Mouse (Mus musculus) hindbrain, embryonic 10.5 days (tissue): ENCODE data around the gene Sgk1. TPM values are rescaled to one million over a fixed set of nuclear protein-coding genes. Genes with fewer than 3 reads are reported as not detected.

Source experiments
- DNase-seq: peaks from one replicate; pipeline ENCODE4 v3.0.0-alpha.2; 2017; ENCODE audit warnings: low spot score
- H3K27ac ChIP-seq: fragments of 300-500 bp; sonication (generic); 2 replicates; pipeline ENCODE4 v1.5.1; 2016; ENCODE audit warnings: mild to moderate bottlenecking, moderate library complexity
- H3K27me3 ChIP-seq: fragments of 300-500 bp; sonication (generic); 2 replicates; pipeline ENCODE4 v1.6.1; 2016; ENCODE audit warnings: mild to moderate bottlenecking; ENCODE audit not compliant: poor library complexity, insufficient read depth, severe bottlenecking
- H3K36me3 ChIP-seq: fragments of 300-500 bp; sonication (generic); 2 replicates; pipeline ENCODE4 v1.6.1; 2016; ENCODE audit warnings: mild to moderate bottlenecking, moderate library complexity
- H3K4me1 ChIP-seq: fragments of 300-500 bp; sonication (generic); replicated peaks from 2 replicates; pipeline ENCODE4 v1.6.1; 2016; ENCODE audit warnings: mild to moderate bottlenecking
- H3K4me3 ChIP-seq: fragments of 300-500 bp; sonication (generic); 2 replicates; pipeline ENCODE4 v1.5.1; 2016; ENCODE audit warnings: mild to moderate bottlenecking, moderate library complexity
- H3K9me3 ChIP-seq: fragments of 300-500 bp; sonication (generic); 2 replicates; pipeline ENCODE4 v1.6.1; 2016; ENCODE audit warnings: mild to moderate bottlenecking, moderate library complexity
- WGBS: fragments of 180-500 bp; shearing (Covaris S2); methylation state at CpG from one replicate; pipeline ENCODE4 v1.1.7; 2016; 5-methylcytosine and 5-hydroxymethylcytosine counted together
- polyA plus RNA-seq: library from polyadenylated mRNA; unstranded; fragments of >200 nt; fragmentation: Nextera tagmentation; extraction: Ambion mirVana; gene quantifications from 2 replicates; pipeline ENCODE4 v1.2.1, GENCODE M21; 2016

The Sgk1 gene
- polyA plus RNA-seq, 1 experiment from 2014 or later, result 18.1 TPM

- no peak overlapping the region for H3K27ac ChIP-seq
- WGBS, result 85% methylated on average over 7 of the region's 7 CpGs
- DNase-seq, result no peak
- no peaks in the 10 kb centered on the region for H3K27me3 ChIP-seq
- no peaks in the 10 kb centered on the region for H3K9me3 ChIP-seq
- no peak overlapping the region for H3K4me3 ChIP-seq
- H3K4me1 ChIP-seq, result no peaks in the 10 kb centered on the region
- no peaks in the 10 kb centered on the region for H3K36me3 ChIP-seq
Observed at GRCm38 (mm10) chr10:21963005-21963404, 81.0 kb downstream of the Sgk1 start.

GRCm38 (mm10) chr10:21973676-21974075 lies 91.7 kb downstream of the Sgk1 start:
- H3K36me3 ChIP-seq, result no peaks in the 10 kb centered on the region
- H3K27me3 ChIP-seq, result no peaks in the 10 kb centered on the region
- no peak overlapping the region for H3K27ac ChIP-seq
- H3K9me3 ChIP-seq, result no peaks in the 10 kb centered on the region
- H3K4me1 ChIP-seq, result no peaks in the 10 kb centered on the region
- 91% methylated on average over 11 of the region's 11 CpGs for WGBS
- H3K4me3 ChIP-seq, result no peak overlapping the region
- DNase-seq, result no peak

- Histone ChIP-seq H3K4me1 (no peaks in the 10 kb centered on the region), H3K27ac (no peak overlapping the region), H3K9me3 (no peaks in the 10 kb centered on the region), H3K4me3 (no peak overlapping the region), H3K27me3 (no peaks in the 10 kb centered on the region), H3K36me3 (no peaks in the 10 kb centered on the region)
- 91% methylated on average over 3 of the region's 3 CpGs for whole genome bisulfite sequencing
- DNase-seq, result no peak
Observed at GRCm38 (mm10) chr10:21974801-21975200, 92.8 kb downstream of the Sgk1 start.

GRCm38 (mm10) chr10:21975384-21975783 lies 93.4 kb downstream of the Sgk1 start:
- 83% methylated on average over 6 of the region's 6 CpGs for WGBS
- DNase-seq, result no peak
- no peaks in the 10 kb centered on the region for H3K36me3 ChIP-seq
- no peaks in the 10 kb centered on the region for H3K27me3 ChIP-seq
- no peak overlapping the region for H3K4me3 ChIP-seq
- H3K4me1 ChIP-seq, result no peaks in the 10 kb centered on the region
- no peak overlapping the region for H3K27ac ChIP-seq
- H3K9me3 ChIP-seq, result no peaks in the 10 kb centered on the region

GRCm38 (mm10) chr10:21976253-21976652 lies 94.3 kb downstream of the Sgk1 start:
- no peak overlapping the region for H3K27ac ChIP-seq
- WGBS, result 86% methylated on average over 5 of the region's 5 CpGs
- no peak overlapping the region for H3K4me3 ChIP-seq
- DNase-seq, result no peak
- no peaks in the 10 kb centered on the region for H3K4me1 ChIP-seq
- H3K27me3 ChIP-seq, result no peaks in the 10 kb centered on the region
- H3K36me3 ChIP-seq, result no peaks in the 10 kb centered on the region
- no peaks in the 10 kb centered on the region for H3K9me3 ChIP-seq

- H3K4me3 ChIP-seq, result no peak overlapping the region
- no peaks in the 10 kb centered on the region for H3K36me3 ChIP-seq
- H3K27ac ChIP-seq, result no peak overlapping the region
Observed at GRCm38 (mm10) chr10:21978421-21978820, 96.4 kb downstream of the Sgk1 start.

GRCm38 (mm10) chr10:21979286-21979965 lies 97.4 kb downstream of the Sgk1 start:
- Histone ChIP-seq H3K36me3 (no peaks in the 10 kb centered on the region), H3K27ac (no peak overlapping the region), H3K27me3 (no peaks in the 10 kb centered on the region), H3K9me3 (no peaks in the 10 kb centered on the region), H3K4me1 (no peaks in the 10 kb centered on the region), H3K4me3 (no peak overlapping the region)
- WGBS, result 92% methylated on average over 5 of the region's 5 CpGs
- no peak for DNase-seq

More at GRCm38 (mm10) chr10:21978421-21978820, 96.4 kb downstream of the Sgk1 start:
- Histone ChIP-seq H3K9me3 (no peaks in the 10 kb centered on the region), H3K4me1 (no peaks in the 10 kb centered on the region), H3K27me3 (no peaks in the 10 kb centered on the region)
- no peak for DNase-seq
- WGBS, result 91% methylated on average over 9 of the region's 9 CpGs

- no peak for DNase-seq
- Histone ChIP-seq H3K27me3 (no peaks in the 10 kb centered on the region), H3K27ac (no peak overlapping the region), H3K4me1 (no peaks in the 10 kb centered on the region), H3K9me3 (no peaks in the 10 kb centered on the region), H3K4me3 (no peak overlapping the region), H3K36me3 (no peaks in the 10 kb centered on the region)
- WGBS, result 89% methylated on average over 6 of the region's 6 CpGs
Observed at GRCm38 (mm10) chr10:21980780-21981435, 98.9 kb downstream of the Sgk1 start.

GRCm38 (mm10) chr10:21982303-21982702 lies 100.3 kb downstream of the Sgk1 start:
- H3K36me3 ChIP-seq, result no peaks in the 10 kb centered on the region
- no peak for DNase-seq
- H3K4me1 ChIP-seq, result no peaks in the 10 kb centered on the region
- WGBS, result 92% methylated on average over 2 of the region's 2 CpGs
- no peaks in the 10 kb centered on the region for H3K27me3 ChIP-seq
- H3K9me3 ChIP-seq, result no peaks in the 10 kb centered on the region
- H3K4me3 ChIP-seq, result no peak overlapping the region
- no peak overlapping the region for H3K27ac ChIP-seq

- Histone ChIP-seq H3K9me3 (no peaks in the 10 kb centered on the region), H3K27ac (no peak overlapping the region), H3K4me3 (no peak overlapping the region), H3K36me3 (no peaks in the 10 kb centered on the region), H3K4me1 (peaks cover 20% of the 10 kb centered on the region), H3K27me3 (peaks cover 20% of the 10 kb centered on the region)
- DNase-seq, result no peak
- WGBS, result 71% methylated on average over 5 of the region's 5 CpGs
Observed at GRCm38 (mm10) chr10:21988489-21988888, 106.5 kb downstream of the Sgk1 start.

GRCm38 (mm10) chr10:21991351-21991840 lies 109.4 kb downstream of the Sgk1 start:
- H3K27ac ChIP-seq, result 0 out of 2 replicates have a peak overlapping the region, but pooled peaks have one; percentile 40
- H3K27me3 ChIP-seq, result peaks cover 20% of the 10 kb centered on the region
- peaks cover 24% of the 10 kb centered on the region for H3K4me1 ChIP-seq
- H3K4me3 ChIP-seq, result peak overlapping the region; percentile 75
- H3K9me3 ChIP-seq, result no peaks in the 10 kb centered on the region
- H3K36me3 ChIP-seq, result no peaks in the 10 kb centered on the region
- 18% methylated on average over 17 of the region's 17 CpGs for WGBS
- DNase-seq, result peak; percentile 77

GRCm38 (mm10) chr10:21991986-21992833 lies 110.2 kb downstream of the Sgk1 start:
- H3K4me3 ChIP-seq, result peak overlapping the region; percentile 75
- no peak overlapping the region for H3K27ac ChIP-seq
- no peaks in the 10 kb centered on the region for H3K36me3 ChIP-seq
- H3K9me3 ChIP-seq, result no peaks in the 10 kb centered on the region
- peaks cover 24% of the 10 kb centered on the region for H3K4me1 ChIP-seq
- WGBS, result 16% methylated on average over 17 of the region's 17 CpGs
- H3K27me3 ChIP-seq, result peaks cover 20% of the 10 kb centered on the region
- DNase-seq, result peak; percentile 26
